Mouse (Mus musculus): ENCODE results near the gene Tmem263. TPM values are rescaled to one million over a fixed set of nuclear protein-coding genes. Genes with fewer than 3 reads are reported as not detected.

Gene Tmem263
- total and polyA plus RNA-seq, 3 experiments, result 12.0 to 27.9 (median 19.8) TPM

- dilution Hi-C loops (cut with MboI; ENCODE audit: extremely low pct_ligation_motif_present, extremely low pct_unique_long_range_greater_than_20kb, low sequenced_read_pairs), result no loop called here
Observed at GRCm38 (mm10) chr10:85161745-85162351, 59.4 kb downstream of the Tmem263 start.

DNA sequence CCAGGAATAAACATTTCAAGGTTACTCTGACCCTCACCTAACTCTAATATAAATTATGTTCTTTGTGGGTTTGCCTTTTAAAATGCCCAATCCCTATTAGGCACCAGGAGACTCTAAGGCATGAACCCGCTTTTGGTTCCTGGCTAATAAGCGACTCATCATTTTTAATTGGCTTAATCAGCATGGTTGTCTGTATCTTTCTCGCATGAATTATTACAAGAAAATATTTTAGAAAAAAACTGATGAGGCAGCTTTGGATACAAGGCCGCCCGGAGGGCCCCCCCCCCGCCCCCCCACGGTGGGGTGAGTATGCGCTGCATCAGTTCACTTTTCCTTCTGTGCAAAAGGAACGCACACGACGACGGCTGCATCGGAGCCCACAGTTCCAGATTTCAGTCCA, 62.4 kb downstream of the Tmem263 start:
- H3K27ac ChIP-seq (ENCODE audit: insufficient read depth, low read depth), result no peak overlapping the region
- H3K4me3 ChIP-seq (replicated peaks in 1 of 3; ENCODE audit: low read depth in 2 of 3, low read length in 2 of 3, poor library complexity in 1 of 3), result no peak overlapping the region
- no peak overlapping the region for H3K4me2 ChIP-seq (ENCODE audit: insufficient read depth, low read depth, poor library complexity, severe bottlenecking)
- no peaks in the 10 kb centered on the region for H3K27me3 ChIP-seq (replicated peaks)
- DNase-seq (ENCODE audit: extremely low read depth), result no peak
- H3K9ac ChIP-seq (ENCODE audit: insufficient read depth, low read depth), result no peak overlapping the region
- peaks cover 0 to 1% of the 10 kb centered on the region in 2 experiments for H3K36me3 ChIP-seq (replicated peaks in 1 of 2; ENCODE audit: control insufficient read depth in 1 of 2, insufficient read depth in 1 of 2, low read length in 1 of 2)
- H3K79me2 ChIP-seq (replicated peaks; ENCODE audit: control insufficient read depth, extremely low read depth, insufficient read depth, poor library complexity, severe bottlenecking), result 0 out of 2 replicates have a peak, but pooled peaks cover 2% of the 10 kb centered on the region
- H3K4me1 ChIP-seq (ENCODE audit: control insufficient read depth in 1 of 2, insufficient read depth in 2 of 2), result no peaks in the 10 kb centered on the region
- no peaks in the 10 kb centered on the region for H3K9me3 ChIP-seq (replicated peaks; ENCODE audit: low read length)
- dilution Hi-C loops (cut with MboI; ENCODE audit: extremely low pct_ligation_motif_present, extremely low pct_unique_long_range_greater_than_20kb, low sequenced_read_pairs), result no loop called here
- in situ Hi-C loops (cut with MboI; ENCODE audit: low pct_ligation_motif_present, low pct_unique_long_range_greater_than_20kb, low sequenced_read_pairs), result no loop called here
- TF ChIP-seq MYC (IDR thresholded peaks at IDR 0.05; ENCODE audit: low read depth, low read length) (no peak), E2F4 (IDR thresholded peaks at IDR 0.05; ENCODE audit: insufficient replicate concordance, low read depth, low read length) (no peak), MEF2A (IDR thresholded peaks at IDR 0.05; ENCODE audit: borderline replicate concordance, low read depth, low read length) (no peak), RCOR1 (conservative IDR thresholded peaks at IDR 0.05; ENCODE audit: low read depth, low read length) (no peak)

More at GRCm38 (mm10) chr10:85161745-85162351, 59.4 kb downstream of the Tmem263 start:
- Histone ChIP-seq H3K9me3 (replicated peaks; ENCODE audit: low read length) (no peaks in the 10 kb centered on the region), H3K36me3 (replicated peaks in 1 of 2; ENCODE audit: control insufficient read depth in 1 of 2, insufficient read depth in 1 of 2, low read length in 1 of 2) (peaks cover 0 to 3% of the 10 kb centered on the region in 2 experiments), H3K4me1 (ENCODE audit: control insufficient read depth in 1 of 2, insufficient read depth in 2 of 2) (no peaks in the 10 kb centered on the region), H3K4me3 (replicated peaks in 1 of 3; ENCODE audit: low read depth in 2 of 3, low read length in 2 of 3, poor library complexity in 1 of 3) (no peak overlapping the region), H3K27me3 (replicated peaks) (no peaks in the 10 kb centered on the region), H3K79me2 (replicated peaks; ENCODE audit: control insufficient read depth, extremely low read depth, insufficient read depth, poor library complexity, severe bottlenecking) (0 out of 2 replicates have a peak, but pooled peaks cover 2% of the 10 kb centered on the region), H3K9ac (ENCODE audit: insufficient read depth, low read depth) (no peak overlapping the region), H3K27ac (ENCODE audit: insufficient read depth, low read depth) (no peak overlapping the region), H3K4me2 (ENCODE audit: insufficient read depth, low read depth, poor library complexity, severe bottlenecking) (no peak overlapping the region)
- no peak for TF ChIP-seq NRF1 (IDR thresholded peaks at IDR 0.05; ENCODE audit: low read depth, low read length)
- no peak for TF ChIP-seq NELFE (IDR thresholded peaks at IDR 0.05; ENCODE audit: low read depth, low read length)
- TF ChIP-seq ELF1 (IDR thresholded peaks at IDR 0.05; ENCODE audit: low read depth, low read length), result no peak
- no peak for TF ChIP-seq UBTF (IDR thresholded peaks at IDR 0.05; ENCODE audit: low read depth, low read length)
- TF ChIP-seq USF1 (IDR thresholded peaks at IDR 0.05; ENCODE audit: low read depth, low read length), result no peak
- TF ChIP-seq MXI1 (IDR thresholded peaks at IDR 0.05; ENCODE audit: low read depth, low read length), result no peak
- no peak for TF ChIP-seq SMC3 (IDR thresholded peaks at IDR 0.05; ENCODE audit: low read depth, low read length)
- no peak for TF ChIP-seq ZC3H11A (IDR thresholded peaks at IDR 0.05; ENCODE audit: low read depth, low read length)
- no peak for TF ChIP-seq ETS1 (conservative IDR thresholded peaks at IDR 0.05; ENCODE audit: low read depth, low read length)
- TF ChIP-seq HCFC1 (IDR thresholded peaks at IDR 0.05; ENCODE audit: low read depth, low read length), result no peak
- no peak for TF ChIP-seq PAX5 (IDR thresholded peaks at IDR 0.05; ENCODE audit: low read length)
- no peak for TF ChIP-seq IRF4 (IDR thresholded peaks at IDR 0.05; ENCODE audit: low read depth, low read length)
- TF ChIP-seq JUN (IDR thresholded peaks at IDR 0.05; ENCODE audit: insufficient read depth, low read depth, low read length), result no peak
- TF ChIP-seq MAX (IDR thresholded peaks at IDR 0.05; ENCODE audit: low read length), result no peak
- in situ Hi-C loops (cut with MboI; ENCODE audit: low pct_ligation_motif_present, low pct_unique_long_range_greater_than_20kb, low sequenced_read_pairs), result no loop called here
- no peak for DNase-seq (ENCODE audit: extremely low read depth)
